Mouse (Mus musculus): ENCODE data around the gene Chst4. TPM values are rescaled to one million over a fixed set of nuclear protein-coding genes. Genes with fewer than 3 reads are reported as not detected.

The Chst4 gene
- not detected in 2 replicates for total RNA-seq (2023)

DNA sequence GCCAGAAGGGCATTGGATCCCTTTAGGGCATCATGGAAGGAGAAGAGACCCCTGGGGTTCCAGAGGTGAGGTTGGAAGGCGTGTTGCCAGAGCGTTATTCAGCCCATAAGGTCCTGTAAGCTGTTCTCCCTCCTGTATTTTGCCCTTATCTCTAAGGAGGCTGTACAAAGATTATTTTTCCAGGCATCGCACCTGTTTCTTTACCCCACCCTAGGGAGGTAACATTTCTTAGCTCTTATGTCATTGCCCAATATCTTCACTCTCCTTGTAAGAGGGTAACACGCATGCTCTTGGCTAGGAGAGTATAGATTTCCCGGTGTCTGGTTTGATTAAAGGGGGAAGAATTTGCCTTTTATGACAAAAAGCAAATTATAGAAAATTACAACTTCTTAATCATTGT lies at the start of gene Chst4:
Gene Chst4, minus strand, starts transcription at position 82 of the 400 bp plus-strand sequence.

DNA sequence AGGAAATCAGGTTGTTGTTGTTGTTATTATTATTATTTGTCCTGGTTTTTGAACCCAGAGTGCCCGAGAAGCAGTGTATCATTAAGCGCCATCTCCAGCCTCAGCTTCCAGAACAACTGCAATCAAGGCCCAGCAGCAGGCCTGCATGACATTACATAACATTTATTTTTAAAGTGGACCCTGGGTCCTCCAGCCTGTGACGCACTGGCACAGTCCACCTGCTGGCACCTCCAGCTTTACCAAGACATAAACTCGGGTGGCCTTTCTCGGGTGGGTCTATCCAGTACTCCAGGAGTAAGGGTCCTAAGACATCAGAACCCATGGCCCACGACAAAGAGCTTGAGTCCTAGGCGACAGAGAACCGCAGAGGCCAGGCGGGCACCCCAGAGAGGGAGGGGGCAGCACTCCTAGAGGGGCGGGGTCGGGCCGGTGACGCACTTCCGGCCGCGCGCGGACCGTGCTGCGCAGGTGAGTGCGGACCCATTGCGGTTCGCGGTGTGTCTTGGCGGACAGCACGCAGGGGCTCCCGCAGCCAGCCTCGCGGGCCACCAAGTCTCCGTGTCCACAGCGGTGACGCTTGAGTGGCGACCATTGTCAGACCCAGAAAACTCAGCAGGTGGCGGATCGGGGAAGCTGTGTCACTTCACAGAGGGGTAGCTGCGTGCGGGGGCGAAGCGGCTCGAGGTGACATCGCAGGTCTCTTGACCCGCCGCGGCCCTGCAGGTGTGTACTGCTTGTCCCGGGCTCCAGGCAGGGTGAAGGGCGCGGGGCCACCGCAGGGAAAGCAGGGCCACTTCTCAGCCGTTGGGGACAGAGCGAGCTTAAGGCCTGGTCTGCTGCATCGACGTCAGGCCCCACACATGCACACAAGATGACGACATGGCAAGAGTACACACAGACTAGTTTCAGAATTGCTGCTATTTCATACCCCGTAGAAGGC lies 40.0 kb upstream of the Chst4 start, which contains the start of gene Zfp612:
Gene Zfp612, plus strand, starts transcription at position 465 of the 940 bp plus-strand sequence.

DNA sequence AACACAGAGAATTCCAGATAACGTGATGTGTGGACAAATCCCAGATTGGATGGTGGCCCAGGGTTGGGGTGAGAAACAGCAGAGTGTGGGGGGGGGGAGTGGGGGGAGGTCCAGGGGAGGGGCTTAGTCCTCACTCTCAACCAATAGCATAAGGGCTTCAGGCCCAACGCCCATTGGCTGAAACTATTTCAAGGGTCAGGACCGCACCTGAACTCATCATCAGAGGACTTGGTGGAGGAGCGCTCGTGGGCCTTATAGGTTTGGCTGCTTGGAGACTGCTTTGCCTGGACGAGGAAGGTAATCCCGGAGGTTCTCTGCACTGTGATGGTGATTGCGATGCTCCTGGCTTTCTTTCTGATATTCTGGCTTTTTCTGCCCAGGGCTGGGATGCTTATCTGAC lies 49.3 kb downstream of the Chst4 start, which contains the start of gene Tat:
Gene Tat, plus strand, starts transcription at position 214 of the 400 bp plus-strand sequence.

Other genes starting within 250 kb of the Chst4 start
- 2.2 and 5.5 TPM in 2 replicates for gene Phlpp2, start 171.2 kb downstream of the Chst4 start, total RNA-seq (2023)
- gene Marveld3, start 77.5 kb downstream of the Chst4 start, total RNA-seq (2023) = not detected in 2 replicates
- not detected in 2 replicates for gene Tat, start 49.3 kb downstream of the Chst4 start, total RNA-seq (2023)
- 0.11 TPM in 1 of 2 replicates, not detected in the other for gene Zfp612, start 40.0 kb upstream of the Chst4 start, total RNA-seq (2023)
- not detected in 2 replicates for gene Gm21964, start 61.5 kb upstream of the Chst4 start, total RNA-seq (2023)
- gene Gm17720, start 63.0 kb upstream of the Chst4 start, total RNA-seq (2023) = not detected in 2 replicates
- not detected in 2 replicates for gene Calb2, start 128.5 kb upstream of the Chst4 start, total RNA-seq (2023)
- gene Cmtr2, start 175.9 kb upstream of the Chst4 start, total RNA-seq (2023) = 1.5 and 2.8 TPM in 2 replicates
- not detected in 2 replicates for gene Hydin, start 227.2 kb upstream of the Chst4 start, total RNA-seq (2023)